Mouse (Mus musculus): ENCODE results near the gene Dnaic1.

GRCm38 (mm10) chr4:41563297-41563696, 6.3 kb upstream of the Dnaic1 start:
- no peak for TF ChIP-seq CTCF (IDR thresholded peaks at IDR 0.05; ENCODE audit: borderline replicate concordance, control insufficient read depth, extremely low read depth, insufficient read depth, low read length, poor library complexity)
- TF ChIP-seq POLR2A (IDR thresholded peaks at IDR 0.05; ENCODE audit: control insufficient read depth, extremely low read depth, insufficient read depth, low read length, poor library complexity): no peak

All from thymus, adult 2 months (tissue).